Mouse (Mus musculus) layer of hippocampus, postnatal 10 days (tissue): ENCODE measurements around the gene Epb41l3. TPM values are rescaled to one million over a fixed set of nuclear protein-coding genes. Genes with fewer than 3 reads are reported as not detected.

ENCODE experiments used
- DNase-seq, 2 experiments: peaks; one replicate each; pipeline ENCODE4 v3.0.0; 2021; ENCODE audit warnings: low spot score in 2 of 2
- long read RNA-seq: library from polyadenylated mRNA; stranded (forward); transcript quantifications from one replicate; pipeline ENCODE4 v2.0.0, GENCODE M21; 2023
- total RNA-seq, 2 experiments: library from RNA; stranded (reverse); gene quantifications; 2 replicates each; pipeline ENCODE4 v1.2.3; 2021

Epb41l3 gene
- total RNA-seq, result 100 to 1,000 TPM; 140 to 143 TPM
- long read RNA-seq, full-length matches to known transcripts, result 15 of 62 reads
- long read RNA-seq, partial matches to known transcripts, result 13 of 62 reads
- long read RNA-seq, other reads (novel, unspliced or antisense), result 34 of 62 reads

- DNase-seq, result peak; percentile 71 to 80
Observed at GRCm38 (mm10) chr17:69075501-69076237, at the start of gene Epb41l3. Gene Epb41l3, plus strand, starts transcription at chr17:69075683.

- DNase-seq, result no peak
Observed at GRCm38 (mm10) chr17:69038760-69039675, 36.5 kb upstream of the Epb41l3 start.

DNA sequence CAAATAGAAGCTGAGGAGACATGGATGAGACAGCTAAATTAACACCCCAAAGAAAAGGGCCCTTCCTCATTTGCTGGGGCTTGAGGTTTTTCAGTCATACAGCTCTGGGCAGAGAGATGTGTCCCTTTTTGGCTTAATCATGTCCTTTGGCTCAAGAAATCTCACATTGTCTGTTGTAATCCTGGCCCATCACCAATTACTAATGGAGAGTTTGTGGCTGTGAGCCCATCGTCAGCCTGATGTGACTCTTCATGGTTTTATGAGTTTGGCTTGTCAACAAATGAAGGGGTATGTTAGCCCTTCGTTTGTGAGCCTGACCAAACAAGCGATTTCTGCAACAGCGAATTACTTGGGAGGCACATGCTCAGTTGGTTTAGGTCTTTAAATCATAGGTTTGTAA lies 34.0 kb upstream of the Epb41l3 start:
- DNase-seq, result peak in 1 of 2 experiments; percentile 10

- no peak for DNase-seq
Observed at GRCm38 (mm10) chr17:69048826-69049225, 26.7 kb upstream of the Epb41l3 start.

DNA sequence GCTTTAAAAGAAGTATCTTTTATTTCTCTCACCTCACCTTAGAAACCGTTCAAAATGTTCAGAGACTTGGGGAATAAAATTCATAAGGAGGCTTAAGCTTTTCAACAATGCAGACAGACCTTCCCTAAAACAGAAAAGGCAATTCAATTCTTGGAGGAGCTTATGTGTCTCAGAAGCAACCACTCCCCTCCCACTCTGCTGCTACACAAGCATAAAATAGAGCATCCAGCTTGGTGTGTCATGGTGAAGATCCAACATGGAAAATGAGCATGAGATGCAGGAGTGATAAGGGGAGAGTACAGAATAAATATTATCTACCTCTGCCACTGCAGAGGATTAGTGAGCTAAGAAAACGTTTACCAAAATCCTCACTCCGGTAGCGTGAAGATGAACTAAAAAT lies 21.5 kb upstream of the Epb41l3 start:
- DNase-seq, result no peak

DNA sequence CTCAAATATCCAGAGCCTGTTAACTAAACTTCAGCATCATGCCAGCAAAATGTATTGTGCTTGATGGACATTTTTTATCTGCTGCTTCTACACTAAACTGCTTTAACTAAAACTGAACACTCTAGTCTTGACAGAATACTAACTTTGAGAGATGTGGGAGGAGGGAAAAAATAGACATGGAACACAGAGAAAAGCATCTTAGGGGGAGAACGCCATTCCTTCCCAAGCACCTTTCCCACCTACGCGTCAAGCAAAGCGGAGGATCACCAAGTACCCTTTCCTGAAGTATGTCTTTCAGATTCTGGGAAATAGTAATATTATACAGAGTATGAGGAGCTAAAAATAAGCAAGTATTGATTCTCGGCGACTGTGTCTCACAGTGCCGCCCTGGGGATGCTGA lies 15.7 kb upstream of the Epb41l3 start:
- no peak for DNase-seq

GRCm38 (mm10) chr17:69060388-69060787 lies 15.1 kb upstream of the Epb41l3 start:
- no peak for DNase-seq

DNA sequence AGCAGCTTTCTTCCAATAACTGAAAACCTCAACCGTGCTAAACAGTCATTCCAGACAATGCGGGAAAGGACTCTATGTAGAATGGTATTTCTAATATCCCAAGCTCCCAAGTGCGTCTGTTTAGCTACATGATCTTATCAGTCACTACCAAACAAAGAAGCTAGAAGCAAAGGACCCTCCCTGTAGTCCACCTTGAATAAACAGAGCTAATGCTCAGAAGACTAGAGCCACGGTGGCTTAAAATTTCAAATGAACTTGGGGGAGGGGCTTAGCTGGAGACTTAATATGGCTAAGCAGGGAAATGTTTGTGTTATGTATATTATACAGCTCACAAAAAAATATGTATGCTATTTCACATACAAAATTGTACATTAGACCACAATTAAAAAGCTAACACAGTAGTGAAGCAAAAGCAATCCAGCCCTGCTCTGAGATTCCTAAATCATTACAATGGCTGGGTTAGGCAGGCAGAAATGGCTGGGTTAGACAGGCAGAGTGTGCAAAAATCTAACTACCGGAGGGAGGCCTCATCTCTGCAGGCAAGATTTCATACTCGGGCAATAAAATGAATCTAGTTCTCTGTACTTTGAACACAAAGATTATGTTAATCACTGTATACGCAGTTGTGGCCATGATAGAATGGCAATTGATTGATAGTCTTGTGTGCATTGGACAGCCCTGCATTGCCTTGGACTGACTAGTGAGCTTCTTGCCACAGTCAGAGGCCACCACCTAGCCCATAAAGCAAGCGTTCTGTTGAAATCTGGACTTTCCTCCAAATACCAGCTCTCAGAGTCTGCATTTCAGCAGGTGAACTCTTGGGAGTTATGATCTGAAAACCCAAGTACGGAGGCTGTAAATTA lies 13.4 kb upstream of the Epb41l3 start:
- DNase-seq, result no peak

GRCm38 (mm10) chr17:69067937-69068739 lies 7.3 kb upstream of the Epb41l3 start:
- no peak for DNase-seq

DNA sequence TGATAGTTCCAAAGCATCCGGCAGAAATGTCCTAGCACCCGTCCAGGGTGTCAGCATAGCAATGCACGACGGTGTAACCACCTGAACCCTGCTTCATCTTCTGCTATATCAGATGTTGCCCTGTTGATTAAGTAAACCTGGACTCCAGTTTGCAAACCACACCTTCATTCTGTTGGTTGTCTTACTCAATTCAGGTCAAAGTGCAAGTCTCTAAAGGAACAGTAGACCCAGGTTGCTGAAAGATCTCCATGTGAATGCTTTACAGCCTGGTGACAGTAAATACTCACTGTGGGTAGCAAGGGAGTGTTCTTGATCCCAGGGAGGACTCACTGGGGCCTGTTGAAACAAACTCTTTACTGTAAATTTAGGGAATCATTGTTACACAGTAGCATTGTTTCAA lies 1.4 kb upstream of the Epb41l3 start:
- DNase-seq, result no peak

GRCm38 (mm10) chr17:69076238-69076625 lies 749 bp downstream of the Epb41l3 start:
- peak; percentile 54 to 66 for DNase-seq

DNA sequence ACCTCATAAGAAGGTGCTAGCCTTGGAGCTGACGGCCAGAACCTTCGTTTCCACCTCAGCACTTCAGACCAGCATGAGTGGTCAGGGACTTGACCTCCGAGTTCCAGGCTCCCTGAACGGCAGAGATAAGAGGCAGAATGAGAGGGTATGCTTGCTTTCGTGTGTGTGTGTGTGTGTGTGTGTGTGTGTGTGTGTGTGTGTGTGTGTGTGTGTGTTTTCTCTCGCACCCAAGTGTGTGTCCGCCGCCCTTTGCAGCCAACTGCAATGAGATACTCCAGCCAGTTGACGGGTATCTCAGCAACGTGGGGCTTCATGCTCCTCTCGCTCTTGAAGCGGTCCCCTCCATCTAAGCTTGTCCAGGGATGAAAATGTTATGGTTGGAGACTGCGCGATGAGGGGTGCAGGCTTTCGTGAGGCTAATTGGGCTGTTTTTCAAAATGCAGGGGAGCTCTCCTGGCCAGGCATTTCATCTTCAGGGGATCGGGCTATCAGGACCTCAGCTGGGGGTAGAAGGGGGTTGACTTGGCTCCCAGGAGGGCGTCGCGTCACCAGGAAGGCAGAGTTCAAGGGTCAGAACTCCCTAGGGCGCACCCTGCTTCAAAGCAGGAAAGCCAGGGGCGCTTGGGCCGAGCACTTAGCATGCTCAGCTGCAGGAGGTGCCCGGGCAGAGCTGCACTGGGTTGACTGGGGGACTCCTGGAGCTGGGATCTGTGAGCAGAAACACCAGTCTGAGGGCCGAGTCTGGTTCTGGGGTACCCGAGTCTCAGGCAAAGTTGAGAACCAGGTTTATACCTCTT lies 1.5 kb downstream of the Epb41l3 start:
- DNase-seq, result peak; percentile 9 to 17

DNA sequence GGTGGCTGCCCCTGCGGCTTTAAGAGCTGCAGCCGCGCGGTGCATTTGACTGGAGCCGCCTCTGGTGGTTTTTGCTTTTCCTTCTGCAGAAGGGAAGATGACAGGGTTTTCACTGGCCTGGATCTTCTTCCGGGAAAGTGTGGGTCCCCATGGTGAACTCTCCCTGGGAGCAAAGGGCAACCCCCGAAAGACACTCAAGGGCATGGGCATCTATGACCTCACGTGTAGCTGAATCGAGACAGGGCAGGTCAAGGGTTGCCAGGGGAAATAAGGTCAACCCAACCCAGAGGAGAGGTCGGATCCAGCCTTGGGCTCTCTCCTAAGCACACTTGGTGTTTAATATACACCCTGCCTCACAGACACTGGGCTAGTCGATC lies 2.0 kb downstream of the Epb41l3 start:
- no peak for DNase-seq

DNA sequence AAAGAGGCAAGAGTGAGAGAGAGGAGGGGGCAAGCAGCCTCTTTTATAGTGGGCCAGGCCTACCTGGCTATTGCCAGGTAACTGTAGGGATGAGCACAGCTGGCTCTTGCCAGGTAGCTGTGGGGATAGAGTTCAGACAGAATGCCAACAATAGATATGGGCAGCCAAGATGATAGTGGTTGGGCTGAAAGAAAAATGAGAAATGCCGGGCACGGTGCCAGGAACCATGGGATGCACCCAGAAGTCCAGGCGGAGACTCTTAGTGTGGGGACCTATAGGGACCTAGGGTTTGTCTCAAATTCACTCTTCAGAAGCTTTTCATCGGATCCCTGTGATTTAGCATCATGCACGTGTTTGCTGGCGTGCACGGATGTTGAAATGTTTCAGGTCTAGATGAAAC lies 6.8 kb downstream of the Epb41l3 start:
- DNase-seq, result no peak

DNA sequence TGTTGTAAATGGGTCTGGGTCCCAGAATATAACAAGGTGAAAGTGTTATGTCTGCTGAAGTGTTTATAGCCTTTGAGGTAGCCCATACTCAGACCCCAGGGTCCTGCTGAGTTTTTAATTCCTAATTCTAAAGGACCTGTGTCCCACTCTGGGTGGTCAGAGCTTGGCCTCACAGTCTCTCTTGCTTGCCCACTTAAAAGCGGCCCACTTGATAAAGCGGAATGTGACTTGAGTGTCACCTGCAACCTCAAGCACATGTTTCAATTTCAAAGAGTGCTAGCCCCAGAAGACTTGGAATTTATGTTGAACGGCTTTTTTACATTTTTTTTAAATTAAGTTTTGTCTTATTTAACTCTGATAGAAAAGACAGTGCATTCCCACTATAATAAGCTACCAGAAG lies 16.1 kb downstream of the Epb41l3 start:
- no peak for DNase-seq

GRCm38 (mm10) chr17:69097068-69097467 lies 21.6 kb downstream of the Epb41l3 start:
- DNase-seq, result no peak

- no peak for DNase-seq
Observed at GRCm38 (mm10) chr17:69097955-69098354, 22.5 kb downstream of the Epb41l3 start.

DNA sequence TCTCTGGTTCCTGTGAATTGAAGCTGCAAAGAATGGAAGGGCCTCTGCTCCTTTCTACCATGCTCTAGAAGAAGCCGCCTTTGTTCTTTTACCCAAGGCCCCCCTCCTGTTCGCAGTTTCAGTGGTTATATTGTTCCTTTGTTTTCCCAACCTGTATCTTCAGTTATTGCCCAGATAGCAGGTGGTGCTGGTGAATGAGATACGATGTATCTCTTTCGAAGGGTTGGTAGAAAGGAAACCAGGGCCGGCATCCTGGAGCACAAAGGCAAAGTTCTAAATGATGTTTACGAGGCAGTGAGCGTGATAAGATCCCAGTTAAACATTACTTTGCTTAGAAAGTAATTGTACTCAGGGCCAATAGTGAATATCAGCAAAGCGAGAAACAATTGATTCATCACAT lies 27.8 kb downstream of the Epb41l3 start:
- no peak for DNase-seq

GRCm38 (mm10) chr17:69105035-69105798 lies 29.7 kb downstream of the Epb41l3 start:
- no peak for DNase-seq
